Mouse (Mus musculus) kidney, adult 2 months (tissue): Measurements from ENCODE around the gene Gucy1b1.

Experiments used
- CTCF ChIP-seq: fragments of 200-500 bp; conservative IDR thresholded peaks from 2 replicates; pipeline ENCODE4 v1.5.1; 2011; ENCODE audit warnings: low read depth, mild to moderate bottlenecking, control low read depth, low read length, moderate library complexity, mixed read lengths; ENCODE audit not compliant: insufficient read depth, insufficient read length
- POLR2A ChIP-seq: fragments of 200-500 bp; IDR thresholded peaks from one replicate; pipeline ENCODE4 v1.6.1; 2011; ENCODE audit warnings: low read depth, low read length, control low read depth

GRCm38 (mm10) chr3:82027286-82027685, 47.2 kb downstream of the Gucy1b1 start:
- TF ChIP-seq POLR2A (no peak), CTCF (no peak)
